Mouse (Mus musculus): ENCODE results near the gene Ocm.

The Ocm gene

DNA sequence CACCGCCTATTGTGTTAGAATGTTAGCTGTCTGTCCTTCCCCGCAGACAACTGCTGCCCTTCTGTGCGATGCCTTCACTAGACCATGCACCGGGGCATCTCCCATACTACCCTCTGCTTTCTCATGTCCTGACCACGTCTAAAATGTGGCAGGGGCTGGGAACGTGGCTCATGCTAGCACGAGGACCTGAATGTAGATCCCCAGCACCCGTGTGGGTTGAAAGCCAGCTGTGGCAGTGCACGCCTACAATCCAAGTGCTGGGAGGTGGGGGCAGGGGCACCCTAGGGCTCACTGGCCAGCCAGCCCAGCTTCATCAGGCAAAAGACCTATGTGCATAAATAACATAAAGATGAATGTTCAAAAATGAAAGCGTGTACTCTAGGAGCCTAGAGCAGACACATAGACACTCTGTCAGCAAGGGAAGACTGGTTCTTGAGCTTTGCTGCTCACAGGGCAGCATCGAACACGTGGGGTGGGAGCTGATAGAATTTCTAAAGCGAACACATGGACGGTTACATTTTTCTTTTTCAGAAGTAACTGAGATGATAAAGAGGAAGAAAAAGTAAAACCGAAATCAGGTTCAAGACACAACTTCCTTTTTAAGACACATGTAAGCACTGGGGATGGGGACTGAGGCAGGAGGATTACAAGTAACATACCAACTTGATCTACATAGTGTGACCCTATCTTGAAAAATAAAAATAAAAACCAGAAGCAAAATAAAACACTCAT is 23.8 kb downstream of the Ocm start:
- DNase-seq (ENCODE audit: low spot score in 2 of 2): no peak

DNA sequence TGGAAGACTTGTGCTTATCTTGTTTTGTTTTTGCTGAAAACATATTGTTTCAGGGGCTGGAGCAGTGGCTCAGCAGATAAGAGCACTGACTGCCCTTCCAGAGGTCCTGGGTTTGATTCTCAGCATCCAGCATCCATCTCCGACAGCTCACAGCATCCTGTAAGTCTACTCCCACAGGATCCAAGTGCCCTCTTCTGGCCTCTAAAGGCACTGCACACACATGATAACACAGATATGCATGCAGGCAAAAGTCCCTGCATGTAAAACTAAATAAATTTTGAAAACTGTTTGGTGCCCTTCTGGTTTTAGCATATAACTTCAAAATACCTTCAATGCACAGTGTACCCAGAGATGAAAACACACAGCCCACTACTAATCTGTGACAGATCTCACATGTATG is 27.1 kb downstream of the Ocm start:
- peak in 1 of 2 experiments; percentile 61 for DNase-seq (ENCODE audit: low spot score in 2 of 2)

DNA sequence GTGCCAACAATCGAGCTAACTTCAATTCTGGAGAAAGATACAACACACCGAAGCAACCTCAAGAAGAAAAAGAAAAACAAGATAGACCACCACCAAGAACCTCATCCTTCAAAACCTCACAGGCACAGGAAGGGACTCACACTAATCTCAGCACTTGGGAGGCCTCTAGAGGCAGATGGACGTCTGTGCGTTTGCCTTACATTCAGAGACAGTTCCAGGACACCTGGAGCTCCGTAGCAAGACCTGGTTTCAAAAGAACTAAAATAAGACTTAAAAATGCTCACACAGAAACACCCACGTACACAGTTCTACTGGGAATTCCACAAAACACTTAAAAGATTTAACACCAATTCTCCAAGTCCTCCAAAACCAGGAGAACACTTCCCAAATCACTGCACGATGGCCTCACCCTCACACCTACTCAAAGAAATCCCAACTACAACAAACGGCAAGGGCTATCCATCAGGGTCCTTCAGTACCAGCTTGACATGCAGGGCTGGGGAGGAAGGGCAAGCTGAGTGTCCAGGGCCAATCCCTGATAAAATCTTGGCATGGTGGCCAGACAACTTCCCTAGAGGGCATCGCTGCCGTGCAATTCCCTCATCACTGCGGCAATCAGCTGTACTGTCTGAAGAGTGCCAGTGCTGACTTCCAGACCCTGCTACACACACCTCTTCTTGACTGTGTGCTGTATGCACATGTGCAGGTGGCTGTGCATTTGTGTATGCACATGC is 31.7 kb downstream of the Ocm start:
- no peak for DNase-seq (ENCODE audit: low spot score in 2 of 2)

DNA sequence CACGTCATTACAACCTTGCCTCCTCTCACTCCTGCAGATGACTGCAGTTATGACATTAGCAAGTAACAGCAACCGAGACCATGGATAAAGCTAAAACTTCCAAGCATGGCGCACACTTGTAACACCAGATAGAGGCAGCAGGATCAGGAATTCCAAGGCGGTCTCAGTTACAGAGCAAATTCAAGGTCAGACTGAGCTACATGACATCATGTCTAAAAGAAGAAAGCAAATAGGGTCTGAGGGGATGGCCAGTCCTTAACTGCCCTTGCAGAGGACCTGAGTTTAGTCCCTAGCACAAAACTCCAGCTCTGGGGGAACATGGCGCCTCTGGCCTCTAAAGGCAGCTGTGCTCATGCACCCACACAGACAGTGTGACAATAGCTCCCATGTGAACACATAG is 32.6 kb downstream of the Ocm start:
- no peak for DNase-seq (ENCODE audit: low spot score in 2 of 2)

DNA sequence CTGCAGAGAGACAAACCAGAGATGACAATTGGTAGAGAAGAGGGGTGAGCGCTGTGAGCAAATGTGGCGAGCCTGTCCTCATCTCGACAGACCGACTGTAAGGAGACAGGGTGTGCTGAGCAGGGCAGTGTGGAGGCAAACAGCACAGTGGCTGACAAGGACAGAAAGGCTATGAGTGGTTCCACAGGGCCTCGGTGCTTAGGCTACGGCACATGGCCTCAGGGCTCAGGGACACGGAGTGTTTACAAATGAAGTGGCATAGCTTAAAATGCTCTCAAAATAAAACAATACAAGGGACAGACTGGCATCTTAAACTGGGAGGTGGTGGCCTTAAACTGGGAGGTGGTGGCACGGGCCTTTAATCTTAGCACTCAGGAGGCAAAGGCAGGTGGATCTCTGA is 33.2 kb downstream of the Ocm start:
- no peak for DNase-seq (ENCODE audit: low spot score in 2 of 2)

DNA sequence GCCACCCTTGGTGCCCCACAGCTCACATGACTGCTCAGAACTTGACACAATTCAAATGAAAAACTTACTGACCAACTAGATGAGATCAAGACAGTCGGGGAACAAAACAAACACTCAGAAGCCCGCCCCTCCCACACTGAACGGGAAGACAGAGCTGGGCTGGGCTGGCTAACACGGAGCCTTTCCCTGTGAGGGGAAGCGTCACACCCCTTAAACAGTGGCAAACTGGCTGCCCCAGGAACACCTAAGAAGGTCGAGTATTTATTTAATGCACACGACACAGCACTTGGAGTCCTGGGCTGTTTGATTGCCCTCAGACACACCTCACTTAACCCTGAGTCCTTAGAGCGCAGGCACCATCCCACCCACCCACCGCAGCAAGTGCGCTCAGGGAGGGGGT is 33.8 kb downstream of the Ocm start:
- no peak for DNase-seq (ENCODE audit: low spot score in 2 of 2)

DNA sequence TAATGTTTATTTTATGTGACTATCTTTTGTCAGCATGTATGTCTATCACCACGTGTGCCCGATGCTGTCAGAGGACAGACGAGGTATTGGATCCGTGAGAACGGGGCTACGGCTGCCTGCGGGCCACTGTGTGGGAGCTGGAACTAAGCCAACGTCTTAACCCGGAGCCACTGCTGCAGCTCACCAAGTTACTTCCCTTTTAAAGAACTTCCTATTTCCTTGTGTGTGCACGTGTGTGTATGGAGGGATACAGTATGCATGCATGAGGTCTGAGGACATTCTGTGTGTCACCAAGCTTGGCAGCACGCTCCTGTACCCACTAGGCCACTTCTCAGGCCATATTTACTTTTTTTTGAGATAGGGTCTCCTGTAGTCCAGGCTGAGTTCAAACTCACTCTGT is 36.4 kb downstream of the Ocm start:
- DNase-seq (ENCODE audit: low spot score in 2 of 2): no peak

DNA sequence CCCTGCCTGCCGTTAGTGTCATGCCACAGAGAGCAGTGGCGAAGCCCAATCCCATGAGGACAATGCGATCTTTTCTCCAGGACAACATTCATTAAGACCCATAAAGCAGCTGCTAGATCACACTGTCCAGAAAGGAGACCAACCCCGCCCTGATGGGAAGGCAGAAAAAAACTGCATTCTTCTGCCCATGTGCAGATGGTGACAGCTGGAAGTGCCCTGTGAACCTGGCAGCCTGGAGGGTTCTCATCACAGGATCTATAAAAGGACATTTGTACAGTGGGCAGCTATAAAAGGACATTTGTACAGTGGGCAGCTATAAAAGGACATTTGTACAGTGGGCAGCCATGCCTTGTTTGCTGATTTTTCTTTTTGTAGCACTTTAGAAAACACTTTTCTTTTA is 37.4 kb downstream of the Ocm start:
- no peak for DNase-seq (ENCODE audit: low spot score in 2 of 2)

DNA sequence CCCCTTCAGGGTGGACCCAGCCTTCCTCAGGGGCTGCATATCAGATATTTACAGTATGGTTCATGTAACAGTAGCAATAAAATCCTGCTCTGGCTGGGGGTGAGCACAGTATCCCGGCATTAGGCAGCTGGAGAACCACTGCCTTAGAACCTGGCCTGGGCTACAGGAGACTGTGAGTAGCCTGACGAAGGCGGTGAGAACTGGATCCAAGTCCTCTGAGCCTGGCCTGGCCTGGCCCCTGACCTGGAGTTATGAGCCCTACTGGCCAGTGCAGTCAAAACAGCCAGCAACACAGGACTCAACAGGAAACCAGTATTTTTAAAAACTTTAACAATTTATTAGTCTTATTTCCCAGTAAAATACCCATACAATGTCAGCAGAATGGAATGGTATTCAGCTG is 38.9 kb downstream of the Ocm start:
- DNase-seq (ENCODE audit: low spot score in 2 of 2): no peak

DNA sequence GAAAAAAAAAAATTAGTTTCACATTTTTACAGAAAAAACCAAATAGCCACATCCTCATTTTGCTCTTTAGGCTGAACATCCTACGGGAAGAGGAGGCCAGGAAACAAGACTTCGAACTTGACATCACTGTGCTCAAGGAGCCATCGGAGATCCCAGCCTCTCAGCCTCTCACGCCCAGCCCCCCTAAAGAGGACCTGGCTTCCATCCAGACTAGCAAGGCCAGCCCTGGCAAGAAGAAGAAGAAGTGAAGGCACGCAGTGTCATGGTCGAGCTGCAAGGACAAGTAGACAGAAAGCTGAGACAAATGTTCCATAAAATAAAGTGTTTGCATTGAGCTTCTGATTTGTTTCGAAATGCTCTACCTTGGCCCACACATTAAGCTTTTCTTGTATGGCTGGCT is 41.1 kb downstream of the Ocm start:
- no peak for DNase-seq (ENCODE audit: low spot score in 2 of 2)

DNA sequence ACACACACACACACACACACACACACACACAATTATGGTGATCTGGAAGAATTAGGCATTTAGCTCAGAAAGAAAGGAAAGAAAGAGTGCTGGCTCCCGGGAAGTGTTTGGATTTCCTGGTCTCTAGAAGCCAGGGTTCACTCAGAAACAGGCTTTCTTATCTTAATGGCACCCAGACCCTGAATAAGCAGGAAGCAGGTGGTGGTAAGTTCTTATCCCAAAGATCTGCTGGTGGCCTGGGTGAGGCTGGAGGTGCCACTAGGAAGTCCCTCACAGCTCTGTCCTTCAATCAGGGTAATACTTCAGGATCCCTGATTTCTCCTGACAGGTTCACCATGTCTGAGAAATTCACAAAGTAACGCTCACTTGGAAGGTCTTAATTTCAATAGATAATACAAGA is 44.1 kb downstream of the Ocm start:
- no peak for DNase-seq (ENCODE audit: low spot score in 2 of 2)

DNA sequence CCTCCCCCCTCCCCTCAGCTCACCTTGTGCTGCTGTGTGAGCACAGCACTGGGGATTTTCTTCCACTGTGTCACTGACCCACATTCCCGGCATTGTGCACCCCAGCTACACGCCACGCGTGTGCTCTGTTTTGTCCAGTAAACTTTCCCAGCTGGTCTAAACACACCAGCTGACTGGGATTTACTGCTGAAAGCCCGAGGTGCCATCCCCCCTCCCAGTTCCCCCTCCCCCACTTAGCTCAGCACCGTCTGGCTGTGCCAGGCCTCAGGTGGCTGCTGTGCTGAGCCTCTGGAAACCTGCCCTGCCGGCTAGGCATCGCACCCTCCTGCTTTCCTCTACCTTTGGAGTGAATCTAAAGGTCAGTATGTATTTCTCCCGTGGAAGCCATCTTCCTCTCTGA is 45.6 kb downstream of the Ocm start:
- DNase-seq (ENCODE audit: low spot score in 2 of 2): no peak

DNA sequence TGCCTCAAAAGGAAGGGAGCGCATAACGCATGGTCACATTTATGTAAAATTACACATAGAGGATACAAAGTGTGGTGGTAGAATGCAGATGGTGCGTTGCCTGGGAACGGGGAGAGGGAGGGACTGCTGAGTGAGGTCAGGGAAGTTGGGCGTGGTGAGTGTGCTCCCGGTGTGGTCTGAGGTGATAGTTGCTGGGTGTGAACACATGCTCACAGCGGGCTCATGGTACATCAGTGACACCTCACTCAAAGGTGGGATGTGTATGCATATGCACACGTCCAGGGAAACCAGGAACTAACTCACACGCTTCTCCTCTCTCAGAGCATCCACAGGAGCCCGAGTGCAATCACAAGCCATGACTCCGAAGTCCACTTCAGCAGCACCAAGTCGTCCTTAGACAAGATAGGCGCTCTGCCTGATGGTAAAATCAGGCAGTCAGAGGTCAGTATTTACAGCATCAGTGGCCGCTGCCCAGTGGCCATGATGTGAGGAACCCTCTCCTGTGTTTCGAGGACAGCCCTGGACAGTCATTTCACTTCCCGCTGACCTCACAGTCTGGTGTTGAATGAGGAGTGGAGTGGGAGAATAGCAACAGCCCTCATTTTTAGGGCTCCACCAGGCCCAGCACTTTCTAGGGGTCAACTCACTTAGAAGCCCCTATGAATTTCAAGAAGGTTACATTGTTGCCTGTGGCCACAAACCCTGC is 49.6 kb downstream of the Ocm start:
- peak; percentile 50 to 80 for DNase-seq (ENCODE audit: low spot score in 2 of 2)

DNA sequence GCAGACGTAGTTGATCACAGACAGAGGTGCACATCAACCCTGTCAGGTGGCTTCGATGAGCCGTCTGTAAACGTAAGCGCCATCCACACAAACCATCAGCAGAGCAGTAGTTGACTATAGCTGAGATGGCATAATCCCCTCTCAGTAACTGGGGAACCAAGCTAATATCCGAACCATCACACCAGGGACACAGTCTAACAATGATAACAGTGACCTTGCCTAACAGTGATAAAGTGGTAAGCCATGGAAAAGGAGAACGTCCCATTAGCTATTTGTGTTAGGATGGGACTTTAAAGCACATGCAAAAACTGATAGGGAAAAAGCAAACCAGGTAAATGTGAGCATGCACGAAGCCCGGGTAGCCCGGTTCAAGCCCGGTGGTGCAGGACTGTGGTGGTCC is 50.2 kb downstream of the Ocm start:
- no peak for DNase-seq (ENCODE audit: low spot score in 2 of 2)

DNA sequence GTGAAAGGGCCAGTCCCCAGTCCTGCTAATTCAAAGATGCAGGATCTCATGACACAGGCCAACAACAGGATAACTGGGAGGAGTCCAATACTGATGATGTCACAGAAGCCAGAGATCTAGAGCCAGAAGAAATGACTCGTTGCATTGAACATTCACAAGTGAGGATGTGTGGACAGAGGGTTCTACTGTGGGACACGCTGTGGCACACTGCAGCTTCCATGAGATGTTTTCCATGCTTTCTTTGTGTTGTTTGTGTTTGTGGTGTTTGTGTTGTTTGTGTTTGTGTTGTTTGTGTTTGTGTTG is 50.9 kb downstream of the Ocm start:
- DNase-seq (ENCODE audit: low spot score in 2 of 2): no peak

DNA sequence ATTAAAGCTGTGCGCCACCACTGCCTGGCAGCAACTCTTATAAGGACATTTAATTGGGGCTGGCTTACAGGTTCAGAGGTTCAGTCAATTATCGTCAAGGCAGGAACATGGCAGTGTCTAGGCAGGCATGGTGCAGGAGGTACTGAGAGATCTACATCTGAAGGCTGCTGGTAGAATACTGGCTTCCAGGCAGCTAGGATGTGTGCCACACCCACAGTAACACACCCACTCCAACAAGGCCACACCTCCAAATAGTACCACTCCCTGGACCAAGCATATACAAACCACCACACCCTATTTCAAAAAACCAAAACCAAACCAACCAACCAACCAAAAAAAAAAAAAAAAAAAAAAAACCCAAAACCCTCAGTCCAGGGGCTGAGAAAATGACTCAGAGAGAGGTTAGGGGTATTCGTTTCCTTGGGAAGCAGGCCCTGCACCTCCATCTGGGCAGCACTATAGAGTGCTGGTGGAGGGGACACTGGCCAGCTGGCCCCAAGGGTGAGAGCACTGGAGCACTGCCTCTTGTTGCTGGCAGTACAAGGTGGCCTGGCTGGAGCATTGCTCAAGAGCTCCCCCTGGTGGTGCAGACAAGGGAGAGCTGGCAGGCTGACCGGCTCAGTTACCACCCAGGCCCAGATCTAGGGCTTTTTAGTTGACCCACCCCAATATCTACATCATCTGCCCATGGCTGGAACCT is 51.4 kb downstream of the Ocm start:
- DNase-seq (ENCODE audit: low spot score in 2 of 2): peak; percentile 72 to 83

DNA sequence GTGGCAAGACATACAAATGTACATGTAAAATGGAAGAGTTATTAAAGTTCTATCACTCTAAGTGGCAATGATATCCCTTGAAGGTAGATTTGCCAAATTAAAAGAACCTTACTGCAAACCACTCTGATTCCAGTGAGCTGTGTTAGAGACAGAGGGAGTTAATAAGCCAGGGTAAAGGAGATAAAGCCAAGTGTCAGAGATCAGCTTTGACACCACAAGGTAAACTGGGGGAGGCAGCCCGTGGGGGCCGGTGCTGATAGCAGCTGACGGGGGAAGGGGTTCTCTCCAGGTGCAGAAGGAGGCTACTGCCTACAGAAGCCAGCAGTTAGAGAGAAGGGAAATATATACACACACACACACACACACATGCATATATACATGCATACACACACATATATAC is 53.8 kb downstream of the Ocm start:
- no peak for DNase-seq (ENCODE audit: low spot score in 2 of 2)

Measured in spleen, postnatal 10 days (tissue).